Mouse (Mus musculus): ENCODE data around the gene Grb2. TPM values are rescaled to one million over a fixed set of nuclear protein-coding genes. Genes with fewer than 3 reads are reported as not detected.

Grb2 gene
- polyA plus RNA-seq, 1 experiment from 2014 or later, result 139 TPM

DNA sequence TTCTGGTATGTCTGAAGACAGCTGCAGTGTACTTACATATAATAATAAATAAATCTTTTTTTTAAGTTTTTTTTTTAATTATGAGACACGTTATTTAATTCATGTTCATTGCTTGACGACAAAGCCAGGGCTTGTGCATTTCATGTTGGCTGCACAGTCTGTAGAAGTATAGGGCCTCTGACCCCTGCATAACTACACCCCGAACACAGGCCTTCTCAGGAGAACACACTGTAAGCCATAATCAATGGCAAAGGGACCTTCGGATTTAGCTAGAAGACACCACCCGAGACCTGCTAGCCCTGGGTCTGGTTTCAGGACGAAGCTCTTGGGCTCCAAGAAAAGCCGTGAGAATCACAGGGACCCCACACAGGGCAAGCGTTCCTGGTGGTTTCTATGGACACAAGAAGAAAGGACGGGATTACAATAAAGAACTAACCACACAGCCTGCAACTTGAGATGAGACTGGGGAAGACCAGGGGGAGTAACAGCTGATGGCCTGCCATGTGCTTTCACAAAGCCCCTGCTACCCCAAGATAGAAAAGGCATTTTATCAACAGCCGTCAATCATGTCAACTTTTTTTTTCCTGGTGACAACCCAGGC is 29.3 kb upstream of the Grb2 start:
- Histone ChIP-seq H3K27me3 (no peaks in the 10 kb centered on the region), H3K9ac (no peak overlapping the region), H3K27ac (no peak overlapping the region), H3K36me3 (ENCODE audit: poor library complexity, severe bottlenecking) (no peaks in the 10 kb centered on the region), H3K9me3 (replicated peaks) (no peaks in the 10 kb centered on the region), H3K4me3 (no peak overlapping the region), H3K4me1 (peaks cover 12% of the 10 kb centered on the region), H3K4me2 (no peak overlapping the region)
- WGBS, result 26% methylated on average over 10 of the region's 10 CpGs
- ATAC-seq, result no peak

DNA sequence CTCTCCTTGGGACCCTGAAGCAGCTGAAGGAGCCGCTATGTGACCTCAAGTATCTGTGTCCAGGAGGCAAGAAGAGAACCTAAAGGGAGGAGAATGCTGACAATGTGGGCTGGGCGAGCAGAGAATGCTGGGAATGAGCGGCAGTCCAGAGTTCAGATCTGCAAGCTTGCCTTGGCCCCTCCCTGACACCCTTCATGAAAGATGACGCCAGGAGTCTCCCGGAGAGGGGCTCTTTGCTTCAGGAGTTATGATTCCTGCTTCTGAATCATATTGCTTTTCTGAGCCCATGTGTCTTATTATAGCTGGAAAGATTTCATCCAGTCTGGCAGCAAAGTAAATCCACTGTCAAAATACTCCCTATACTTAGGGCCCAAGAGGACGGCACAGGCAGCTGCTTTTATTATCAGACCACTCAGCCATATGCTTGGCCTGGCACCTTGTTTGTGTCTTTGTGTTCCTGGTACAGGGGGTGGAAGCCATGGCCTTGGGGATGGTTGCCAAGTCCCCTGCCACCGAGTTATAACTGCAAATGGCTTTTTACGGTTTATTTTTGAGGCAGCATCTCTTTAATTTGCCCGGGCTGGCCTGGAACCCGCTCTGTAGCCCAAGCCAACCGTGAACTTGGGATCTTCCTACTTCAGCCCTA is 25.8 kb upstream of the Grb2 start:
- Histone ChIP-seq H3K27ac (peak overlapping the region; percentile 2; the same call in 1 of the 2 replicates), H3K9me3 (replicated peaks) (no peaks in the 10 kb centered on the region), H3K4me3 (no peak overlapping the region), H3K27me3 (no peaks in the 10 kb centered on the region), H3K36me3 (ENCODE audit: poor library complexity, severe bottlenecking) (no peaks in the 10 kb centered on the region), H3K4me1 (peaks cover 12% of the 10 kb centered on the region), H3K9ac (no peak overlapping the region), H3K4me2 (no peak overlapping the region)
- 69% methylated on average over 11 of the region's 11 CpGs for WGBS
- ATAC-seq, result no peak

- no peak overlapping the region for H3K9ac ChIP-seq
- WGBS, result 74% methylated on average over 2 of the region's 2 CpGs
These were observed 14.8 kb upstream of the Grb2 start for GRCm38 (mm10) chr11:115723231-115723630.

DNA sequence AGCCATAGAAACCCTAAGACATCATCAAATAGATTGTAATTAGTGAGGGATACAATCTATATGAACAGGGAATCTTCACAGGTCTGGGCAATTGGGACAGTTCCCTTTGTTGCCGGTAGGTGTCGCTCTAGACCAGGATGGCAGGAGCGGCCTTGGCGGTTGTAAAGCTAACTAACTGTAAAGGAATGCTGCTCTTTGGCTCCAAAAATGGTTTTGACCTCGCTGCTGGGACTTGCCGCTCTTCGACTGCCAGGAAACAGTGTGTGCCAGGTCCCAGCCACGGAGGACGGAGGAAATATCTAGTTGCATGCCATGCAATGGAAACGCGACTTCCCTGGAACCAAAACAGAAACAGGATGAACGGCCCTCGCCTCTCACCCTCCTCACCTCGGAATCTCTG is 14.2 kb upstream of the Grb2 start:
- H3K9ac ChIP-seq, result no peak overlapping the region
- no peak overlapping the region for H3K4me3 ChIP-seq
- H3K4me2 ChIP-seq, result peak overlapping the region; percentile 27; the same call in 1 of the 2 replicates
- H3K36me3 ChIP-seq (ENCODE audit: poor library complexity, severe bottlenecking), result no peaks in the 10 kb centered on the region
- H3K27ac ChIP-seq, result no peak overlapping the region
- 22% methylated on average over 14 of the region's 14 CpGs for WGBS
- H3K9me3 ChIP-seq (replicated peaks), result no peaks in the 10 kb centered on the region
- H3K27me3 ChIP-seq, result no peaks in the 10 kb centered on the region
- no peak for ATAC-seq
- no peaks in the 10 kb centered on the region for H3K4me1 ChIP-seq

More at GRCm38 (mm10) chr11:115723231-115723630, 14.8 kb upstream of the Grb2 start:
- ATAC-seq, result no peak
- Histone ChIP-seq H3K4me2 (no peak overlapping the region), H3K27ac (no peak overlapping the region), H3K4me1 (no peaks in the 10 kb centered on the region), H3K9me3 (replicated peaks) (no peaks in the 10 kb centered on the region), H3K4me3 (no peak overlapping the region), H3K36me3 (ENCODE audit: poor library complexity, severe bottlenecking) (no peaks in the 10 kb centered on the region), H3K27me3 (no peaks in the 10 kb centered on the region)

- Histone ChIP-seq H3K36me3 (ENCODE audit: poor library complexity, severe bottlenecking) (no peaks in the 10 kb centered on the region), H3K9me3 (replicated peaks) (no peaks in the 10 kb centered on the region), H3K27me3 (no peaks in the 10 kb centered on the region), H3K4me1 (no peaks in the 10 kb centered on the region), H3K9ac (no peak overlapping the region), H3K27ac (no peak overlapping the region), H3K4me2 (no peak overlapping the region), H3K4me3 (no peak overlapping the region)
- no peak for ATAC-seq
- WGBS, result 56% methylated on average over 8 of the region's 8 CpGs
These were observed 9.4 kb upstream of the Grb2 start for GRCm38 (mm10) chr11:115717660-115718390.

- Histone ChIP-seq H3K4me2 (no peak overlapping the region), H3K9ac (no peak overlapping the region)
These were observed 8.3 kb upstream of the Grb2 start for GRCm38 (mm10) chr11:115716410-115717338.

DNA sequence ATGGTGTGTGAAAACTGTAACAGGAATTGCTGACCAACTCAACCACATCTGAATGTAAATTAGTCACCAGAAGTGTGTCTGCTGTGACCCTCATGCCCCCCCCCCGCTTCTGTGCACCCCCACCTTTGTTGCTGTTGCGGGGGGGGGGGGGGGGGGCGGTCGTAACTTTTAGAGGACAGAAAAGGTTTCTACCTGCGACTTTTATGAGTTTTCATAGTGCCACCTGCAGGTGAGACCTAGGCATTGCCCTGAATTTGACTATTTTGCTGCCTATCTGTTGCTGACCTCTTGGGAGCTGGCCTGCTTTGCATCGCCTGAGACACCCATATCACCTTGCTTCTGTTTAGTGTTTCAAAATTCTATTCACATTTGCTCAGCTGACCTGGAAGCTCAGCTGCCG is 6.1 kb upstream of the Grb2 start:
- ATAC-seq, result no peak

More at GRCm38 (mm10) chr11:115716410-115717338, 8.3 kb upstream of the Grb2 start:
- Histone ChIP-seq H3K36me3 (ENCODE audit: poor library complexity, severe bottlenecking) (no peaks in the 10 kb centered on the region), H3K9me3 (replicated peaks) (no peaks in the 10 kb centered on the region), H3K27me3 (no peaks in the 10 kb centered on the region), H3K4me3 (no peak overlapping the region), H3K27ac (no peak overlapping the region), H3K4me1 (no peaks in the 10 kb centered on the region)
- no peak for ATAC-seq
- 75% methylated on average over 15 of the region's 15 CpGs for WGBS

GRCm38 (mm10) chr11:115713447-115713846 is 5.0 kb upstream of the Grb2 start:
- no peak overlapping the region for H3K9ac ChIP-seq
- 95% methylated on average over 3 of the region's 3 CpGs for WGBS
- H3K36me3 ChIP-seq (ENCODE audit: poor library complexity, severe bottlenecking), result no peaks in the 10 kb centered on the region

More for the DNA sequence above, 6.1 kb upstream of the Grb2 start:
- Histone ChIP-seq H3K9me3 (replicated peaks) (no peaks in the 10 kb centered on the region), H3K9ac (no peak overlapping the region), H3K27ac (no peak overlapping the region), H3K4me2 (no peak overlapping the region), H3K4me1 (peaks cover 6% of the 10 kb centered on the region), H3K27me3 (no peaks in the 10 kb centered on the region), H3K4me3 (no peak overlapping the region), H3K36me3 (ENCODE audit: poor library complexity, severe bottlenecking) (no peaks in the 10 kb centered on the region)
- WGBS, result 8% methylated on average over 7 of the region's 7 CpGs

GRCm38 (mm10) chr11:115712674-115713298 is 4.4 kb upstream of the Grb2 start:
- Histone ChIP-seq H3K27me3 (no peaks in the 10 kb centered on the region), H3K4me1 (peaks cover 10% of the 10 kb centered on the region), H3K27ac (no peak overlapping the region), H3K4me3 (no peak overlapping the region), H3K36me3 (ENCODE audit: poor library complexity, severe bottlenecking) (no peaks in the 10 kb centered on the region), H3K4me2 (no peak overlapping the region), H3K9ac (no peak overlapping the region), H3K9me3 (replicated peaks) (no peaks in the 10 kb centered on the region)
- WGBS, result 86% methylated on average over 12 of the region's 12 CpGs
- no peak for ATAC-seq

More at GRCm38 (mm10) chr11:115713447-115713846, 5.0 kb upstream of the Grb2 start:
- Histone ChIP-seq H3K9me3 (replicated peaks) (no peaks in the 10 kb centered on the region), H3K27me3 (no peaks in the 10 kb centered on the region), H3K27ac (no peak overlapping the region), H3K4me2 (no peak overlapping the region), H3K4me3 (no peak overlapping the region), H3K4me1 (peaks cover 10% of the 10 kb centered on the region)
- no peak for ATAC-seq

DNA sequence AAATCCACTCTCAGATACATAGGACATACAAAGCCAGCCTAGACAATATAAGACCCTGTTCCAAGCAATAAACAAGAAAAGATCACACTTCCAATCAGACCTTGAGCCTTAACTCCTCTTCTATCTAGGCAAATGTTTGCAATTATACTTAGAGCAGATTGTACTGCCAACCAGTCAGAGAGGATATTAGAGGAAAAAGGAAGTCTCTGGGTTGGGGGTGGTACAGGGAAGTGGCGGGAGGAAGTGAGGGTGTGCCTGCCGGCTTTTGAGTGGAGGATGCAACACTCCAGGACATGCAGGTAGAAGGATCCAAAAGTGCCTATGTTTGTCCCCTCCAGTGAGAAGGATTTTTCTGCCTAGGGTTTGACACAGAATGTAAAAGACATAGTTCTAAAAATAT is 3.9 kb upstream of the Grb2 start:
- ATAC-seq, result no peak
- no peak overlapping the region for H3K4me2 ChIP-seq
- 71% methylated on average over 2 of the region's 2 CpGs for WGBS
- H3K4me3 ChIP-seq, result no peak overlapping the region
- no peaks in the 10 kb centered on the region for H3K9me3 ChIP-seq (replicated peaks)
- H3K27me3 ChIP-seq, result no peaks in the 10 kb centered on the region
- H3K36me3 ChIP-seq (ENCODE audit: poor library complexity, severe bottlenecking), result no peaks in the 10 kb centered on the region
- peaks cover 14% of the 10 kb centered on the region for H3K4me1 ChIP-seq
- no peak overlapping the region for H3K27ac ChIP-seq
- no peak overlapping the region for H3K9ac ChIP-seq

GRCm38 (mm10) chr11:115711133-115711532 is 2.7 kb upstream of the Grb2 start:
- Histone ChIP-seq H3K27me3 (no peaks in the 10 kb centered on the region), H3K4me3 (no peak overlapping the region), H3K36me3 (ENCODE audit: poor library complexity, severe bottlenecking) (no peaks in the 10 kb centered on the region), H3K9me3 (replicated peaks) (no peaks in the 10 kb centered on the region), H3K27ac (no peak overlapping the region), H3K4me2 (no peak overlapping the region), H3K9ac (no peak overlapping the region), H3K4me1 (peaks cover 25% of the 10 kb centered on the region)
- no peak for ATAC-seq
- WGBS, result 84% methylated on average over 9 of the region's 9 CpGs

Measured in forebrain, embryonic 13.5 days (tissue).